Mouse (Mus musculus): ENCODE measurements around the gene Fosl1. TPM values are rescaled to one million over a fixed set of nuclear protein-coding genes. Genes with fewer than 3 reads are reported as not detected.

Gene Fosl1
- total RNA-seq, 2 experiments from 2014 or later = 0.17 to 0.34 TPM

DNA sequence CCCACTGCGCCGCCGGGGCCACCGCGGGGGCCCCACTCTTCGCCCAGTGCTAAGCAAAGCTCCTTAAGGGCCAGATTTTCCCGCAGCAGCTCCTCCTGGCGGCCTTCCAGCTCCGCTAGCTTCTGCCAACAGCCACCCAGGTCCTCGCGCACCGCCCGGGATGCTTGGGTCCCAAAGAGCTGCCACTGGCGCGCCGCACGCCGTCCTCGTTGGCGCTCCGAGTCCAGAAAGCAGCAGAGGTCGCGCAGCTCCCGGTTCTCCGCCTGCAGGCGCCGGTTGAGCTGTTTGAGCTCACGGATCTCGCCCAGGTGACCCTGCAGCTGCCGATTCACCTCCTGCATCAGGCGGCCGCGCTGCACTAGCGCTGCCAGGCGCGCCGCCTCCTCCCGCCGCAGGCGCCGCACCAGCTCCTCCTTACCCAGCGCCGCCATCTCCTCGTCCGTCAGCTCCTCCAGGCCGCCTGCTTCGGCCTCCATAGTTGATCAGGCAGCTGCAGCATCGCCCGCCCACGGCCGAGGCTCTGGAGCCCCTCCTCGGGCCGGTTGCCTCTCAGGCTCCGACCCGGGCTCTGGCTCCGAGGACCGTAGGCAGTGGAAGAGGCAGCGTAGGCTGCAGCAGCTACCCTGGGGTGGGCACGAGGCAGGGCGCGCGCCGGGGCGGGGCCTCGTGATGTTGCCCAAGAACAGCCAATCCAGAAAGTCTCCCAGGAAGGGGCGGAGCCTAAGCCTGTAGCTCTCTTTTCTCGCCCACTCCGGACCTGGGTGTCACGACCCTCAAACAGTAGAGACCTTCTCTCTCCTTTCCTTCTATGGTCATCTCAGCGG lies 9.8 kb downstream of the Fosl1 start:
- DNase-seq (ENCODE audit: low spot score) = peak; percentile 95

DNA sequence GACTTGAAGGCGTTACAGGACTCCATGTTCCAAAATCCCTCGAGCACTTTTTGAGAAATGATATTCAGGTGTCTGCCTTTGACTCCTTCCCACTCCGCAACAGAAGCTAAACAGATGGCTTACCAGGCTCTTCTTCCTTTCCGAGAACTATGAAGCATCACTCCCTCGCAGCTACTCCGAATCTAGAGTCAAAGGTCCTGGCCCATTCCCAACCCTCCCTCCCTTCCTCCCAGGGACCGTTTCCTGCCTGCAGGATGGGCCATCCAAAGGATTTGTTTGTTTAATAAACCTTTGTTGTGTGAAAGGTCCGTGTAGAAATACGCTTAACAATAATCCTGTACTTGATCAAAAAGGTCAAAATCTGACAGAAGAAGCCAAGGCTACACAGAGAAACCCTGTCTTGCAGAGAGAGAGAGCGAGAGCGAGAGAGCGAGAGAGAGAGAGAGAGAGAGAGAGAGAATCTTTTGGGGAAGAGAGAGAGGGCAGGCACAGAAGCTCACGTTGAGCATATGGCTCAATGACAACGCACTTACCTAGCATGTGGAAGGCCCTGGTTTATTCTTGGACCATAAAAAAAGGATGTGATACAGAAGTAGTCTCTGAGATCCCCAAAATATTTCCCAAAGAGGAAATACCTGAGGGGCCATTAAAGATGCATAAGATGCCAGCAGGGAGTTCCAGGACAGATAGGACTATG lies 10.5 kb downstream of the Fosl1 start, which contains the start of gene Ccdc85b:
TSS of gene Ccdc85b (minus strand) at position 149 of the 697 bp plus-strand sequence.
- no peak for DNase-seq (ENCODE audit: low spot score)

DNA sequence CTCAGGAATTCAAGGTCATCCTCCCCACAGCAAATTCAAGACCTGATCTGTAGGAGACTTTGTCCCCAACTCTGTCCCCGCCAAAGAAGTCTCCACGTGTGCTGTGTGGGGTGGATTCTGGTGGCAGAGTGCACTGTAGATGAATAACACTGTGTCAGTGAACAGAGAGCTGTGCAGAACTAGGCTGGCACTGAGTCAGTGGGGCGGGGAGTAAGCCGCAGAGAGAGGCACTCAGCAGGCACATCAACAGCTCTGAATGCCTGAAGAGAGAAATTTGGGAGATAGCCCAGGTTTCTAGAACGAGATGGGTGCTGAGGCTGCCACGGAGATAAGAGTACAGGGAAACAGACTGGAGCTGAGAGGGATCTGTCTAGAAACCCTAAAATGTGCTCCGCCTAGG lies 11.7 kb downstream of the Fosl1 start:
- DNase-seq (ENCODE audit: low spot score) = no peak

DNA sequence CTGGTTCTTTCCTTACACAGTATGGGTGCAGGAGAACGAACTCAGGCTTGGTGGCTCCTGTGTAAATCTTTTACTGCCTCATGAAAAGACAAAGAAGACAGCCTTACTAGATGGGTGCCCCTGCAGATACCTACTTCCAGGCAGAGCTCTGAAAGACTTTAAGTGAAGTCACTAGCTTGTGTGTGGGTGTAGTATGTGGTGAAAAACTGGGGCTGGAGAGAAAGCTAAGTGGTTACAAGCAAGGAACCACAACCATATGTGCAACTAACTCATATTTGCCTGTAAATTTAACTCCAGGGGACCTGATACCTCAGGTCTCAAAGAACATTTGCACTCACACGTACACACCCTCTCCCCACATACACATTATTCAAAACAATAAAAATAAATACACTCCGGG lies 12.5 kb downstream of the Fosl1 start:
- no peak for DNase-seq (ENCODE audit: low spot score)

DNA sequence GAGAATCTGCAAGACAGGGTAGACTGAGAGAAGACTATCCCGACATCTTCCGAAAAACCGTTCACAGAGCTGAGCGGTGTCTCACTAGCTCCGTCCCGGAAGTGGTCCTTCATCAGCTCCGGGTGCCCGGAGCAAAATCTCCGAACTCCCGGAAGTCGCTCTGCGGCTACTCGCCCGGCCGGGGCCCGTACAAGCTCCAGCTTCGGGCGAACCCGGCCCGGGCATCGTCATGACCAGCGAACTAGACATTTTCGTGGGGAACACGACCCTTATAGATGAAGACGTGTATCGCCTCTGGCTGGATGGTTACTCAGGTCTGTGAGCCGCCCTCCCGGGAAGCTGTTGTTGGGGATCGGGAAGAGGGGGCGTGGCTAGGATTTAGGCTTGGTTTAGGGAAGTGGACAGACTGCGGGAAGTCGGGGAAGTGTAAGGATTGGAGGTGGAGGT lies 13.1 kb downstream of the Fosl1 start, which contains the start of gene Fibp:
TSS of gene Fibp (plus strand) at position 151 of the 447 bp plus-strand sequence.
- peak; percentile 92 for DNase-seq (ENCODE audit: low spot score)

DNA sequence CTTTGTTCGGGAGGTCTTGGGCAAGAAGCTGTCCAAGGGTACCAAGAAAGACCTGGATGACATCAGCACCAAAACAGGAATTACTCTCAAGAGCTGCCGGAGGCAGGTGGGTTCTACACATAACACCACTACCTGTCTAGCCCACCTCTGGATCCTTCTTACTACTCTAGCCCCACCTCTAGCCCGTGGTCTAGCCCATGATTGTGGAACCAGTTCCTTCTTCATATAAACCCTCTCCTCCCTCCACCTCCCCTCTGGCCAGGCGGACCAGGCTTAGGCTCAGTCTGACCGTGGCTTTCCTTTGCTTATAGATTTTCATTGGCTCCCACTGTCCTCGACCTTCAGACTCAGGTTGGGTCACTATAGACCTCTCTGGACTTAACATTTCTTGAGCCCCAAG lies 14.1 kb downstream of the Fosl1 start:
- DNase-seq (ENCODE audit: low spot score) = no peak

DNA sequence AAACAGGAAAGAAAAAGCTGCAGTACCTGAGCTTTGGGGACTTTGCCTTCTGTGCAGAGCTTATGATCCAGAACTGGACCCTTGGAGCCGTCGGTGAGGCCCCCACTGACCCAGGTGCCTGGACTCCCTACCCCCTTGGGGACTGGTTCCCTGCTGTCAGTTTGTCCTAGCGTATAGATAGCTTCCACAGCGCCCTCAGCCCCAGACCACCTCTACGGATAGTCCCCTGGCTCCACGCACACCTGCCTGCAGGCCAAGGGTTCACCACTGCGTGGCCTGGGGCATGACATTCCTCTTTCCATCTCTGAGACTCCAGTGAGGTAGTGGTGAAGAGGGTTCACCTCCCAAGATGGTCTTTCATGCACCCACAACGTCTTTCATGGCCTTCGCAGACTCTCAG lies 15.9 kb downstream of the Fosl1 start:
- no peak for DNase-seq (ENCODE audit: low spot score)

DNA sequence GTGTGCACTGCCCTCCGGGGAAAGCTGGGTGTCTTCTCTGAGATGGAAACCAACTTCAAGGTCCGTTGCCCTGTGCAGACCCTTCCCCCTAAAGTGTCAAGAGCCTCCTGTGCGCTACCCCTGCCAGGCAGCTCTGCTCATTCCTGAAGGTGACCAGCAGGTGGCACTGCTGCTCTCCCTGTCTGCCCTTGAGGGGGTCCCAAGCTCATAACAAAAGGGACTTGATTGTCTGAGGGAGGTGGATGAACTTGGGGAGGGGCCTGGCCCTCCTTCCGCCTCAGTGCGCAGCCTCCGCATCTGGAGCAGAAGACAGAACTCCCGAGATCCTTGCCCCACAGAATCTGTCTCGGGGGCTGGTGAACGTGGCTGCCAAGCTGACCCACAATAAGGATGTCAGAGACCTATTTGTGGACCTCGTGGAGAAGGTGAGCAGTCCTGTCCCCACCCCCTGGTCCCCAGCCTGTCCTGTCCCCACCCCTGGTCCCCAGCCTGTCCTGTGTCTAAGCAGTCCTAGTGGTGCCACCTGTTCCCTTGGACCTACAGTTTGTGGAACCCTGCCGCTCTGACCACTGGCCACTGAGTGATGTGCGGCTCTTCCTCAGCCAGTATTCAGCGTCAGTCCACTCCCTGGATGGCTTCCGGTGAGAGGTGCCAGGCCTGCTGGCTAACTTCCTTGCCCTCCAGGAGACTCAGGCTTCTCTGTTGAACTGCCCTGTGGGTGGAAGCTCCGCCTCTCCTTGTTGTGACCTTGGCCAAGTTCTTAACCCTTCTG lies 16.6 kb downstream of the Fosl1 start:
- DNase-seq (ENCODE audit: low spot score) = peak; percentile 44

DNA sequence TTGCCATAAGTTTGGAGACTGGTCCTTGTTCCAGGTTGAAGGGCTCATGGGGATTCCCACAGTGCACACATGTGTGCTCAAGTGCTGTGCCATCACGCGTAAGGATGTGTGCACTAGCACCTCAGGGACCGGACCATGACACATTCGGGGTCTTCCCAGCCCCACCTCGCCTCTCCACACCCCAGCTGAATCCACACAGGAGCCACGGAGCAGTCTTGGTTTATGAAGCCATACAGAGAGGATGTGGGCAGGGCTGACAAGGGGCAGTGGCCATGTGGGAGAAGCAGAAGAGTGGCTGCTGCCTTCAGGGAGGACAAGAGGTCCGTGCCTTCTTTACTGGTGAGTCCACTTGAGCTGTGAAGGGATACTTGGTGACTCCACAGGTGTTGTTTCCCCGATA lies 17.7 kb downstream of the Fosl1 start:
- DNase-seq (ENCODE audit: low spot score) = no peak

DNA sequence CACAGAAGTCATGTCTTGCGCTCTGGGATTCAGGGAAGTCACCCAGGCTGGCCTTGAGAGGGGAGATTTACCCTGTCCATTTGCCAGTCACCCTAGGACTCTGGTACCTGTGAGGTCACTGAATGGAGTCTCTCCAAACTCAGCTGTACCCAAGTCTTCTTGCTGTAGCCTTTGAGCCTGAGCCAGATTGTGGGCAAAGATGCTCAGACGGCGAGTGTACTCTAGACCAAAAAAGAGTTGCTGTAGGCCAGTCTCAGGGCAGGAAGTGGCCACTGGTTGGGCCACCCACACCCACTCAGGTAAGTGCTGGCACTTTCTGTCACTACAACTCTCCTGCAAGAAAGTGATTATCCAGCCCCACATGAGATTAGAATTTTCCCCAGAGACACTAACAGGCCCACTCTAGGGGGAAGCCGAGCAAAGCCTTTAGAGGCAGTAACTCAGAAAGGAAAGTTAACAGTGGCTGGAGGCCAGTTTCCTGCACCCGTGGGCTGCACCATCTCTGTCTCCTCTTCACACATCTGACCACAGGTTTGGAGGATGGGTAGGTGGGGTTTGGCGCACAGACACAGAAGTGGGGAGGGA lies 19.7 kb downstream of the Fosl1 start:
- no peak for DNase-seq (ENCODE audit: low spot score)

DNA sequence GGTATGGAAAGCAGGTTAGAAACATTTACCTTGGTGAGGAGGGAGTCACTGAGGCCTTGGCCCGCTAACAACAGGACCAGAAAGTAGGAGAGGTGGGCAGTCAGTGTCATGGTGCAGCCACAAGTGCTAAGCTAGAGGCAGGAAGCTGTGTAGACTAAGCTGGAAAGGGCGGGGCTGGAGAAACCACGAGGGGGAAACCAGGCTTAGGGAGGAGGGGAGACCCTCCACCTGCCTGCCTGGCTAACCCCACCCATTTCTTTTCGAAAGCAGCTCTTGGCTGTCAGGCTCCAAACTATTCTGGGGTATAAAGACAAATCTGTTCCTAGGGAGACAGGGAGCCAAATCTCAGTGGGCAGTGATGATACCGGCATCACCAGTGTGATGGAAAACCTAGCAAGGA lies 21.0 kb downstream of the Fosl1 start, which contains the start of gene Ctsw:
TSS of gene Ctsw (minus strand) at position 134 of the 400 bp plus-strand sequence.
- DNase-seq (ENCODE audit: low spot score) = no peak

DNA sequence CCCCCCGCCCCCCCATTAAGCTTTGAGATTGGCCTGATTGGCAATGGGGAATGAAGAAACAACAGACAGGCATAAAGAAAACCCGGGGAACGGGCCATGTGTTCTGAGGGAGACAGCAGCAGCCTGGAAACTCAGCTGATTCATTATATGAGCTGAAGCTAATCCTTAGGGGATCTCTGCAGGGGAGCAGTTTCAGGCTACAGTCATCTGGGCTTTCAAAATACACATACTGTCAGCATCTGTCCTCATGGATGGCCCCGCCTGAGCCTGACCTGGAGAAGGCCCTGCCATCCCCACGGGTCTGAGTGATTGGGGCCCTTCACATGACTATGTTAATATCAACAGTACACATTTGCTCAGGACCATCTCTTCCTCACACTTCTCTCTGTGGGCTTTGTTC lies 24.5 kb downstream of the Fosl1 start:
- no peak for DNase-seq (ENCODE audit: low spot score)

DNA sequence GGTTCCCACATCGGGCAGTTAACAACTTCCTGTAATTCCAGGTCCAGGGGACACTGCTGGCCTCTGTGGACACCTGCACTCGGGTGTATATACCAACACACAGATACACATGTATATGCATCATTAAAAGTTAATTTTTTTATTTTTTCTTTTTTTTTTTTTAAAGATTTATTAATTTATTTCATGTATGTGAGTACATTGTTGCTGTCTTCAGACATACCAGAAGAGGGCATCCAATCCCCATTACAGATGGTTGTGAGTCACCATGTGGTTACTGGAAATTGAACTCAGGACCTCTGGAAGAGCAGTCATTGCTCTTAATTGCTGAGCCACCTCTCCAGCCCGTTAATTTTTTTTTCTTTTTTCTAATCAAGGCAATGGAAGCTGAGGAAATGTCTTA lies 25.5 kb downstream of the Fosl1 start:
- DNase-seq (ENCODE audit: low spot score) = no peak

DNA sequence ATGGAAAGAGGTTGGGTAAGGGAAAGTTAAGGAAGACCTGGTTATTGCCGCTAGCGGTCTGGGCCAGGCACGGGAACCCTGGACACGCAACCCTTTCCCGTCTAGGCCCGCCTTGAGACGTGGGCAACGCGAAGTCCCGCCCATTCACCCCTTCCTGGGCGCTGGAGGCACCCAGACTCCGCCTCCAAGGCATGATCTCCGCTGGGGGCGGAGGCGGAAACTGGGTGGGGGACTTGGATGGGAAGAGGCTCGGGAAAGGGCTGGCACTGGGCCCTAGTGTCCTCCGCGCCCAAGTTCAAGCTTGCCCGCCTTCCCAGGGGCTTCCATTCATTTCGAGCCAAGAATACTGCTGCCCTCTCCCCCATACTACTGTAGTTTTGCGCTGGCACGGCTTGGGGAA lies 26.4 kb downstream of the Fosl1 start, which contains the start of gene Efemp2:
TSS of gene Efemp2 (plus strand) at position 235 of the 400 bp plus-strand sequence.
- peak; percentile 80 for DNase-seq (ENCODE audit: low spot score)

DNA sequence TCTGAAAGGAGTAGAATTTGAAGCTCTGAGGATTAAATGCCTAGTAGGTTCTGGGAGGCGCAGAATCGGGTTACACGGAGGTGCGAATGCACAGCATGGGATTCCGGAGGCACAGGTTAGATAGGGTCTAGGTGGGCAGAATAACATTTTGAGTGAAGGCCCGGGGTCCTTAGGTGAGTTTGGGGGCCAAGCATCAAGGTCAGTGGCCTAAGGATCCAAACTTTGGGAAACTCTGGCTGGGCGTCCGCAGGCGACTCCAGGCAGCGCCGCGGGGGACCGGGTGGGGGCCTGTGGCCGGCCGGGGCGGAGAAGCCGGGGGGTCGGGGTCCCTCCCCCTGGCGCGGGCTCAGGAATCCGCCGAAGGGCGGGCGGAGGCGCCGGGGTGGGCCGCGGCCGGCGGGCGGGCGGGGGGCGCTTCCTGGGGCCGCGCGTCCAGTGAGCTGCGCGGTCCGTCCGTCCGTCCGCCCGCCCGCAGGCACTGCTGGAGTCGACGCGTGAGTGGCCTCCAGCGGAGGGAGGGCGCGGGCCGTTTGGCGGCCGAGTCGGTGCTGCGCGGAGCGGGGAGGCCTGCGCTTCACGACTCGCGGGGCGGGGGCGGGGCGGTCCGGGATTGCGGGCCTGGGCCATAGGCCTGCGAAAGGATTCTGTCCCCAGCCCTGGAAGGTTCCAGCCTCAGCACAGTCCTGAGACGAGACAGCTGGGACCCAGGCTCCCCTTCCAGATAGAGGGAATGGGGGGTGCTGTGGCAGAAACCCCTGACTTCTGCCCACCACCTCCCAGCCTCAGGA lies 27.1 kb downstream of the Fosl1 start:
- peak; percentile 30 for DNase-seq (ENCODE audit: low spot score)

DNA sequence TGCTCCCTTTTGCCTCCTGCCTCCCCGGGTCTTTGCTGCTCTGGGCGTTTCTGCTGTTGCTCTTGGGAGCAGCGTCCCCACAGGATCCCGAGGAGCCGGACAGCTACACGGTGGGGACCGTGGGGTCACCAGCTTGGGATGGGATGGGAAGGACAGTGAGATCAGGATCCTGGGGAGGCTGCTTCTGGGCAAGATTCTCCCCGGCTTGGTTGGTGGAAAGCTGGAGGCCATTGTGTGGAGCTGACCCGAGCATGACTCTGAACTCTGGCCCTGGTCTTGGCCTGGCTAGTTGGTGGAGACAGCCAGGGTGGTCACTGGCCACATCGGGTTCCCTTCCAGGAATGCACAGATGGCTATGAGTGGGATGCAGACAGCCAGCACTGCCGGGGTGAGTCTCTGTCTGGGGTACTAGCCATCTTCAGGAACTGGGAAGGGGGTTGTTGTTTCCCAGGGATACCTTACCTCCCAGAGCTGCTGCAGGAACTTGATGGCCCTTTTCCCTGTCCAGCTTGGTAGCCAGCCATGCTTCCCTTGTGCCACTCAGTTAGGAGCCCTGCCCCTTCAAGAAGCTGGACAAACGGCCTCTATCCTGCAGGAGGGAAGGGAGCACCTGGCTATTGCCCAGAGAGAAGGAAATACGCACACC lies 27.8 kb downstream of the Fosl1 start:
- DNase-seq (ENCODE audit: low spot score) = no peak

DNA sequence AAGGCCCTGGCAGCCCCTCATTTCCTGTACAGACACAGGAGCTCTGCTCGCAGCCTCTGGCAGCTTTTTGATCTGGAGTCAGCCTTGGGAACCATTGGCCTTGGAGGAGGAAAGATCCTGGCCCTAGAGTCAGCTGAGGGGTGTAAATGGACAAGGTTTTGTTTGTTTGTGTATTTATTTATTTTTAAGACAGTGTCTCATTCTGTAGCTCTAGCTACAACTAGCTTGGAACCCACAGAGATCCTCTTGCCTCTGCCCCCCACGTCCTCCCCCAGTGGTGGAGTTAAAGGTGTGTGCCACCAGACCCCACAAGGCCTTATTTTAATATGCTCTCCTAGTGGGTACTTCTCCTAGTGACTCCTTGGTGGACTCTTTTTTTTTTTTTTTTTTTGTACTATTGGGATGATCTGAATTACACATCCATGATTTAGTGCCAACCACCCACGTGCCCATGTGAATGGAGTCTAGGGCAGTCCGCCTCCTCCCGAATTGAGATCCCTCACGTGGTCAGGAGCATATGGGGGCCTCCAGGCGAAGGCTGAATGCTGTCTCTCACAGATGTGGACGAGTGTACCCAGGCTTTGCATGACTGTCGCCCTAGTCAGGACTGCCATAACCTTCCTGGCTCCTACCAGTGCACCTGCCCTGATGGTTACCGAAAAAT lies 29.8 kb downstream of the Fosl1 start:
- no peak for DNase-seq (ENCODE audit: low spot score)

DNA sequence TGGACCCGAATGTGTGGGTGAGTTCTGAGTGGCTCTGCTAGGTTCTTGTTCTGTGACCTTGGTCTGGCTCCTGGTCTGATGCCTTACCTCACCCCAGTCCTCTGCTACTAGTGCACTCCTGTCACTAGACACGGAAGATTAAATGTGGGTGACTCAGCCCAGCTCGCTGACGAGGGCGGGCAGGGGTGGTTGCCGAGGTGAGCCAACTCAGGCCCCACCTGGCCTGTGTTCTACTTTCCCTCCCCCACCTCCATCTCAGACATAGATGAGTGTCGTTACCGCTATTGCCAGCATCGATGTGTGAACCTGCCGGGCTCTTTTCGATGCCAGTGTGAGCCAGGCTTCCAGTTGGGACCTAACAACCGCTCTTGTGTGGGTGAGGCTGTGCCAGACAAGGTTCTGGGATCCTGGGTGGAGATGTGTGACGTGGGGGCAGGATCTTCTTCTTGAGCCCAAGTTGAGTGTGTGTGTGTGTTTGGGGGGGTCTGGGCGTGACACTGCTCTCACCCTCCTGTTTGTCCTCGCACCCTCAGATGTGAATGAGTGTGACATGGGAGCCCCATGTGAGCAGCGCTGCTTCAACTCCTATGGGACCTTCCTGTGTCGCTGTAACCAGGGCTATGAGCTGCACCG lies 30.4 kb downstream of the Fosl1 start:
- no peak for DNase-seq (ENCODE audit: low spot score)

DNA sequence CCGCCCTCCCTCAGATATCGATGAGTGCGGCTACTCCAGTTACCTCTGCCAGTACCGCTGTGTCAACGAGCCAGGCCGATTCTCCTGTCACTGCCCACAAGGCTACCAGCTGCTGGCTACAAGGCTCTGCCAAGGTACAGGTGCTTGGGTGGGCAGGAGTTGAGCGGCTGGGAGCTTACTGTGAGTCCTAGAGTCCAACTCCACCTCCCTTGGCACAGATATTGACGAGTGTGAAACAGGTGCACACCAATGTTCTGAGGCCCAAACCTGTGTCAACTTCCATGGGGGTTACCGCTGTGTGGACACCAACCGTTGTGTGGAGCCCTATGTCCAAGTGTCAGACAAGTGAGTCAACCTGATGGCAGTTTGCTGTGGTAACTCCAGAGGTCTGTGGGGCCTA lies 32.7 kb downstream of the Fosl1 start:
- DNase-seq (ENCODE audit: low spot score) = no peak

All from gastrocnemius, adult 18-20 months (tissue).